Mouse (Mus musculus): Measurements from ENCODE around the gene Tbc1d7. TPM values are rescaled to one million over a fixed set of nuclear protein-coding genes. Genes with fewer than 3 reads are reported as not detected.

The Tbc1d7 gene
- polyA plus RNA-seq, 1 experiment from 2014 or later = 63.1 TPM

GRCm38 (mm10) chr13:43167721-43168120, 3.6 kb downstream of the Tbc1d7 start:
- Histone ChIP-seq H3K9me3 (ENCODE audit: control insufficient read depth, low read length) (no peaks in the 10 kb centered on the region), H3K4me3 (ENCODE audit: low read depth, low read length) (no peak overlapping the region), H3K27me3 (ENCODE audit: control insufficient read depth, insufficient read depth, low read length) (no peaks in the 10 kb centered on the region), H3K27ac (replicated peaks; ENCODE audit: low read depth, low read length) (no peak overlapping the region), H3K36me3 (ENCODE audit: control insufficient read depth, insufficient read depth, low read length) (no peaks in the 10 kb centered on the region; the same call in 1 of the 2 replicates), H3K4me1 (ENCODE audit: control insufficient read depth, insufficient read depth, low read length) (no peaks in the 10 kb centered on the region), H3K9ac (ENCODE audit: low read length) (no peak overlapping the region), H3K4me2 (ENCODE audit: low read depth, severe bottlenecking) (no peak overlapping the region)
- DNase-seq (ENCODE audit: low spot score) (no peak), ATAC-seq (ENCODE audit: insufficient number of reproducible peaks, low FRiP score, low TSS enrichment, low read depth) (no peak)
- 84% methylated on average over 9 of the region's 9 CpGs for WGBS

- Histone ChIP-seq H3K9me3 (ENCODE audit: control insufficient read depth, low read length) (no peaks in the 10 kb centered on the region), H3K9ac (ENCODE audit: low read length) (no peak overlapping the region), H3K36me3 (ENCODE audit: control insufficient read depth, insufficient read depth, low read length) (no peaks in the 10 kb centered on the region; the same call in 1 of the 2 replicates), H3K27me3 (ENCODE audit: control insufficient read depth, insufficient read depth, low read length) (no peaks in the 10 kb centered on the region), H3K4me2 (ENCODE audit: low read depth, severe bottlenecking) (no peak overlapping the region), H3K27ac (replicated peaks; ENCODE audit: low read depth, low read length) (0 out of 2 replicates have a peak overlapping the region, but pooled peaks have one; percentile 36), H3K4me1 (ENCODE audit: control insufficient read depth, insufficient read depth, low read length) (peaks cover 2% of the 10 kb centered on the region; the same call in 1 of the 2 replicates), H3K4me3 (ENCODE audit: low read depth, low read length) (no peak overlapping the region)
- DNase-seq (ENCODE audit: low spot score) (peak; percentile 41), ATAC-seq (ENCODE audit: insufficient number of reproducible peaks, low FRiP score, low TSS enrichment, low read depth) (no peak)
- WGBS = 49% methylated on average over 3 of the region's 3 CpGs
Observed at GRCm38 (mm10) chr13:43159429-43159828, 11.9 kb downstream of the Tbc1d7 start.

GRCm38 (mm10) chr13:43158281-43158680, 13.0 kb downstream of the Tbc1d7 start:
- peak; percentile 36 for DNase-seq (ENCODE audit: low spot score)
- no peaks in the 10 kb centered on the region for H3K9me3 ChIP-seq (ENCODE audit: control insufficient read depth, low read length)
- WGBS = 22% methylated on average over 5 of the region's 5 CpGs
- ATAC-seq (ENCODE audit: insufficient number of reproducible peaks, low FRiP score, low TSS enrichment, low read depth) = no peak
- H3K36me3 ChIP-seq (ENCODE audit: control insufficient read depth, insufficient read depth, low read length) = no peaks in the 10 kb centered on the region; the same call in 1 of the 2 replicates
- H3K4me1 ChIP-seq (ENCODE audit: control insufficient read depth, insufficient read depth, low read length) = peaks cover 2% of the 10 kb centered on the region; the same call in 1 of the 2 replicates
- no peak overlapping the region for H3K4me2 ChIP-seq (ENCODE audit: low read depth, severe bottlenecking)
- 0 out of 2 replicates have a peak overlapping the region, but pooled peaks have one; percentile 25 for H3K27ac ChIP-seq (replicated peaks; ENCODE audit: low read depth, low read length)
- no peak overlapping the region for H3K4me3 ChIP-seq (ENCODE audit: low read depth, low read length)
- H3K27me3 ChIP-seq (ENCODE audit: control insufficient read depth, insufficient read depth, low read length) = no peaks in the 10 kb centered on the region
- H3K9ac ChIP-seq (ENCODE audit: low read length) = no peak overlapping the region

GRCm38 (mm10) chr13:43157370-43157769, 13.9 kb downstream of the Tbc1d7 start:
- H3K27ac ChIP-seq (replicated peaks; ENCODE audit: low read depth, low read length) = no peak overlapping the region
- no peak for ATAC-seq (ENCODE audit: insufficient number of reproducible peaks, low FRiP score, low TSS enrichment, low read depth)

GRCm38 (mm10) chr13:43152005-43152520, 19.2 kb downstream of the Tbc1d7 start:
- H3K9ac ChIP-seq (ENCODE audit: low read length) = no peak overlapping the region
- 88% methylated on average over 14 of the region's 14 CpGs for WGBS
- H3K36me3 ChIP-seq (ENCODE audit: control insufficient read depth, insufficient read depth, low read length) = no peaks in the 10 kb centered on the region; the same call in 1 of the 2 replicates
- DNase-seq (ENCODE audit: low spot score) (no peak), ATAC-seq (ENCODE audit: insufficient number of reproducible peaks, low FRiP score, low TSS enrichment, low read depth) (no peak)
- no peaks in the 10 kb centered on the region for H3K27me3 ChIP-seq (ENCODE audit: control insufficient read depth, insufficient read depth, low read length)
- H3K9me3 ChIP-seq (ENCODE audit: control insufficient read depth, low read length) = no peaks in the 10 kb centered on the region
- H3K4me1 ChIP-seq (ENCODE audit: control insufficient read depth, insufficient read depth, low read length) = no peaks in the 10 kb centered on the region
- no peak overlapping the region for H3K4me3 ChIP-seq (ENCODE audit: low read depth, low read length)
- H3K27ac ChIP-seq (replicated peaks; ENCODE audit: low read depth, low read length) = no peak overlapping the region
- no peak overlapping the region for H3K4me2 ChIP-seq (ENCODE audit: low read depth, severe bottlenecking)

More at GRCm38 (mm10) chr13:43157370-43157769, 13.9 kb downstream of the Tbc1d7 start:
- Histone ChIP-seq H3K9me3 (ENCODE audit: control insufficient read depth, low read length) (no peaks in the 10 kb centered on the region), H3K4me1 (ENCODE audit: control insufficient read depth, insufficient read depth, low read length) (peaks cover 2% of the 10 kb centered on the region; the same call in 1 of the 2 replicates), H3K9ac (ENCODE audit: low read length) (no peak overlapping the region), H3K36me3 (ENCODE audit: control insufficient read depth, insufficient read depth, low read length) (no peaks in the 10 kb centered on the region), H3K4me2 (ENCODE audit: low read depth, severe bottlenecking) (no peak overlapping the region), H3K27me3 (ENCODE audit: control insufficient read depth, insufficient read depth, low read length) (no peaks in the 10 kb centered on the region), H3K4me3 (ENCODE audit: low read depth, low read length) (no peak overlapping the region)
- 53% methylated on average over 5 of the region's 5 CpGs for WGBS
- no peak for DNase-seq (ENCODE audit: low spot score)

GRCm38 (mm10) chr13:43149661-43150060, 21.6 kb downstream of the Tbc1d7 start:
- H3K4me2 ChIP-seq (ENCODE audit: low read depth, severe bottlenecking) = no peak overlapping the region
- H3K9ac ChIP-seq (ENCODE audit: low read length) = no peak overlapping the region
- ATAC-seq (ENCODE audit: insufficient number of reproducible peaks, low FRiP score, low TSS enrichment, low read depth) (no peak), DNase-seq (ENCODE audit: low spot score) (no peak)
- H3K27ac ChIP-seq (replicated peaks; ENCODE audit: low read depth, low read length) = no peak overlapping the region
- H3K9me3 ChIP-seq (ENCODE audit: control insufficient read depth, low read length) = no peaks in the 10 kb centered on the region
- 81% methylated on average over 3 of the region's 3 CpGs for WGBS
- no peak overlapping the region for H3K4me3 ChIP-seq (ENCODE audit: low read depth, low read length)
- H3K36me3 ChIP-seq (ENCODE audit: control insufficient read depth, insufficient read depth, low read length) = no peaks in the 10 kb centered on the region; the same call in 1 of the 2 replicates
- no peaks in the 10 kb centered on the region for H3K27me3 ChIP-seq (ENCODE audit: control insufficient read depth, insufficient read depth, low read length)
- H3K4me1 ChIP-seq (ENCODE audit: control insufficient read depth, insufficient read depth, low read length) = 0 out of 2 replicates have a peak, but pooled peaks cover 3% of the 10 kb centered on the region

GRCm38 (mm10) chr13:43148692-43149091, 22.6 kb downstream of the Tbc1d7 start:
- Histone ChIP-seq H3K27me3 (ENCODE audit: control insufficient read depth, insufficient read depth, low read length) (no peaks in the 10 kb centered on the region), H3K9ac (ENCODE audit: low read length) (no peak overlapping the region), H3K4me1 (ENCODE audit: control insufficient read depth, insufficient read depth, low read length) (0 out of 2 replicates have a peak, but pooled peaks cover 3% of the 10 kb centered on the region), H3K36me3 (ENCODE audit: control insufficient read depth, insufficient read depth, low read length) (no peaks in the 10 kb centered on the region; the same call in 1 of the 2 replicates), H3K9me3 (ENCODE audit: control insufficient read depth, low read length) (no peaks in the 10 kb centered on the region), H3K27ac (replicated peaks; ENCODE audit: low read depth, low read length) (no peak overlapping the region), H3K4me3 (ENCODE audit: low read depth, low read length) (no peak overlapping the region), H3K4me2 (ENCODE audit: low read depth, severe bottlenecking) (no peak overlapping the region)
- no peak for ATAC-seq (ENCODE audit: insufficient number of reproducible peaks, low FRiP score, low TSS enrichment, low read depth)
- WGBS = 62% methylated on average over 4 of the region's 4 CpGs
- DNase-seq (ENCODE audit: low spot score) = no peak

GRCm38 (mm10) chr13:43146515-43147258, 24.6 kb downstream of the Tbc1d7 start:
- H3K4me2 ChIP-seq (ENCODE audit: low read depth, severe bottlenecking) = no peak overlapping the region
- 37% methylated on average over 8 of the region's 8 CpGs for WGBS
- no peaks in the 10 kb centered on the region for H3K9me3 ChIP-seq (ENCODE audit: control insufficient read depth, low read length)
- H3K27me3 ChIP-seq (ENCODE audit: control insufficient read depth, insufficient read depth, low read length) = no peaks in the 10 kb centered on the region
- no peaks in the 10 kb centered on the region; the same call in 1 of the 2 replicates for H3K36me3 ChIP-seq (ENCODE audit: control insufficient read depth, insufficient read depth, low read length)
- DNase-seq (ENCODE audit: low spot score) (no peak), ATAC-seq (ENCODE audit: insufficient number of reproducible peaks, low FRiP score, low TSS enrichment, low read depth) (no peak)
- no peak overlapping the region for H3K27ac ChIP-seq (replicated peaks; ENCODE audit: low read depth, low read length)
- no peak overlapping the region for H3K9ac ChIP-seq (ENCODE audit: low read length)
- no peak overlapping the region for H3K4me3 ChIP-seq (ENCODE audit: low read depth, low read length)
- 0 out of 2 replicates have a peak, but pooled peaks cover 3% of the 10 kb centered on the region for H3K4me1 ChIP-seq (ENCODE audit: control insufficient read depth, insufficient read depth, low read length)

Measured in limb, embryonic 11.5 days (tissue).